Mouse (Mus musculus): ENCODE results near the gene Kmt2d. TPM values are rescaled to one million over a fixed set of nuclear protein-coding genes. Genes with fewer than 3 reads are reported as not detected.
A peak's percentile ranks its signal among the peaks of the same experiment; 100 is the strongest.
"Not testable (repeated sequence)": the region's sequence is repeated elsewhere in the genome, so short reads cannot be mapped to it uniquely, and the experiment has no call there.

The Kmt2d gene
- total RNA-seq, 2 experiments from 2014 or later, result 63.2 to 64.5 TPM

GRCm38 (mm10) chr15:98835291-98835690 lies 35.7 kb downstream of the Kmt2d start:
- intact Hi-C loops (cut with DNase I), result no loop called here
- no peak for DNase-seq

GRCm38 (mm10) chr15:98834059-98834458 lies 36.9 kb downstream of the Kmt2d start:
- intact Hi-C loops (cut with DNase I), result loop anchor here (5.0 kb wide), 1 partner anchor 33 kb away; no protein-coding TSS in a partner anchor
- DNase-seq, result no peak

- no peak for DNase-seq
- intact Hi-C loops (cut with DNase I), result loop anchor here (5.0 kb wide), 1 partner anchor 34 kb away; no protein-coding TSS in a partner anchor
Measured at GRCm38 (mm10) chr15:98833281-98833680, 37.7 kb downstream of the Kmt2d start.

GRCm38 (mm10) chr15:98832161-98833058 lies 38.6 kb downstream of the Kmt2d start:
- DNase-seq, result no peak
- intact Hi-C loops (cut with DNase I), result loop anchor here (5.0 kb wide), 1 partner anchor 35 kb away; no protein-coding TSS in a partner anchor

- intact Hi-C loops (cut with DNase I), result loop anchor here (5.0 kb wide), 1 partner anchor 36 kb away; no protein-coding TSS in a partner anchor
- no peak for DNase-seq
Measured at GRCm38 (mm10) chr15:98831684-98832035, 39.3 kb downstream of the Kmt2d start.

GRCm38 (mm10) chr15:98830736-98831683 lies 40.0 kb downstream of the Kmt2d start, which contains the start of gene Prkag1:
TSS of gene Prkag1 (minus strand) at chr15:98831521.
- intact Hi-C loops (cut with DNase I), result loop anchor here (5.0 kb wide), 1 partner anchor 36 kb away; no protein-coding TSS in a partner anchor
- peak; percentile 97 to 99 for DNase-seq

DNA sequence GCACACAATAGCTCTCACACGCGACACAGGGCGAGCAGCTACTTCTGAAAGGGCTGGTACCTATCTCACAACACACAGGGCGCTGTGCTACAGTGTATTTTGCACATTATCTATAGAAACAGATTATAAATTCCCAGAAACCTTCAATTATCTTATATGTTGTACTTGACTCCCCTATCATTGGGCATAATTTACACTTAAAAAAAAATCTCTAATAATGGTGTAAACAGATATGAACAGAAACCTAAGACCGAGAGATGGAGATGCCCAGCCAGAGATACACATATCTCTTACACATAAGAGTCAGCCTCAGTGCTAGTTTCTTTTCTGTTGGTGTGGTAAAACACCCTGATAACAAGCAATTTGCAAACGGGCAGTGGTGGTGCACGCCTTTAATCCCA lies 43.4 kb downstream of the Kmt2d start:
- intact Hi-C loops (cut with DNase I), result no loop called here
- no peak for DNase-seq

GRCm38 (mm10) chr15:98823434-98823833 lies 47.6 kb downstream of the Kmt2d start:
- intact Hi-C loops (cut with DNase I), result no loop called here
- DNase-seq, result no peak

GRCm38 (mm10) chr15:98822147-98822546 lies 48.9 kb downstream of the Kmt2d start:
- no peak for DNase-seq
- intact Hi-C loops (cut with DNase I), result no loop called here

- intact Hi-C loops (cut with DNase I), result no loop called here
- DNase-seq, result no peak
Measured at GRCm38 (mm10) chr15:98821403-98821802, 49.6 kb downstream of the Kmt2d start.

DNA sequence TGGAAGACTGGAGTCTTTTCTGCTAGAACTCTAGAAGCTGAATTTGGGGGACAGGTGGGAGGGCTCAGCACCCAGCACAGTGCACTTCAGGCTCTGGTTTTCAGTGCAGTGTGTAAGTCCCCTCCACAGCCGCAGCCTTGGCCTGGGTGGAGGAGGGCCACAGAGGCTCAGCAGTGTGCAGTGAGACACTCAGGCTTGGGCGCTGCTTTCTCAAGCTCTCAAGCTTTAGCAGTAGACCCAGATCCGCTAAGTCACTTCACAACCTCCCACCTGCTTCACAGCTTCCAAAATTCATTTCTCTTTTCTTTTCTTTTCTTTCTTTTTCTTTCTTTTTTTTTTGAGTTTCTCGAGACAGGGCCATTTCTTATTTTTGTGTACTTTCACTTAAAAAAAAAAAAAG lies 50.1 kb downstream of the Kmt2d start:
- DNase-seq, result no peak
- intact Hi-C loops (cut with DNase I), result no loop called here

- intact Hi-C loops (cut with DNase I), result no loop called here
- no peak for DNase-seq
Measured at GRCm38 (mm10) chr15:98818171-98818570, 52.8 kb downstream of the Kmt2d start.

GRCm38 (mm10) chr15:98812741-98813424 lies 58.1 kb downstream of the Kmt2d start:
- intact Hi-C loops (cut with DNase I), result no loop called here
- DNase-seq, result no peak

GRCm38 (mm10) chr15:98810212-98810611 lies 60.8 kb downstream of the Kmt2d start:
- intact Hi-C loops (cut with DNase I); DNase-seq: not testable (repeated sequence)

DNA sequence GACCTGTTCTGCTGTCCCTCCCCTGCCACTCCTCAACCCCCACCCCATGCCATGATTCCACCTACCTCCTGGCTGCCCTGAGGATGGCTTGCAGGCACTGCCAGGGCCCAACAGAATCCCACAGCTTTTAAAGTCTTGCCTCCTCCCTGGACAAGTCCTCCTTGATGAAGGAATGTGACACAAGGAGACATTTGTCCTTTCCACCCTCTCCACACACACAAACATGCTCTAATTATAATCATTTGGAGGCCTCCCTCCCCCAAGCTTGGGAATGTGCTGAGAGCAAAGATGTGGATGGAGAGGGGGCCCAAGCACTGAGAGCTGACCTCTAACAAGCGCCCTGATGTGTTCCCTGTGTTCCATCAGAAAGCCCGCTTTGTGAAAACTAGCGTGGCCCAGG lies 61.6 kb downstream of the Kmt2d start, which contains the start of gene Ddn:
TSS of gene Ddn (minus strand) at position 101 of the 400 bp plus-strand sequence.
- no peak for DNase-seq
- intact Hi-C loops (cut with DNase I), result no loop called here

DNA sequence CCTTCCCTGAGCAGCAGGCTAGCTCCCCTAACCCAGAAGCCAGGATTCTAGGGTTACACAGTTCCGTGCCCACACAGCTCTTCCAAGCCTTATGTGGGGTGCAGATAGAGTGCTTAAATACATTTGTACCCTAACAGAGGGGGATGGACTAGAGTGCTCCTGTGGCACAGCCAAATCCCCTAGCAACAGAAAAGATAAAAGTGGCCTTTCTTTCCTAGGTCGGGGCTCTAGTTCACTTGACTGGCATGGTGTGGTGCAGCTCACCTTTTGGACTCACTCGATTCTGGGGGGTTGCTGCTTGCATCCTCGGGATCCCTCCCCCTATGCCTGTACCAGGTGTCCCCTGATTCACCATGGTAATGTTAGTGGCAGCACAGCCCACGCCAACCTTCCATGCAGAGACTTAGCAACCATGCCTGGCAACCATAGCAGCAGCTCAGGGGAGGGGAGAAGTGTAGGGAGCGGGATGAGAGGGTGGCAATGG lies 62.3 kb downstream of the Kmt2d start:
- intact Hi-C loops (cut with DNase I), result no loop called here
- no peak for DNase-seq

DNA sequence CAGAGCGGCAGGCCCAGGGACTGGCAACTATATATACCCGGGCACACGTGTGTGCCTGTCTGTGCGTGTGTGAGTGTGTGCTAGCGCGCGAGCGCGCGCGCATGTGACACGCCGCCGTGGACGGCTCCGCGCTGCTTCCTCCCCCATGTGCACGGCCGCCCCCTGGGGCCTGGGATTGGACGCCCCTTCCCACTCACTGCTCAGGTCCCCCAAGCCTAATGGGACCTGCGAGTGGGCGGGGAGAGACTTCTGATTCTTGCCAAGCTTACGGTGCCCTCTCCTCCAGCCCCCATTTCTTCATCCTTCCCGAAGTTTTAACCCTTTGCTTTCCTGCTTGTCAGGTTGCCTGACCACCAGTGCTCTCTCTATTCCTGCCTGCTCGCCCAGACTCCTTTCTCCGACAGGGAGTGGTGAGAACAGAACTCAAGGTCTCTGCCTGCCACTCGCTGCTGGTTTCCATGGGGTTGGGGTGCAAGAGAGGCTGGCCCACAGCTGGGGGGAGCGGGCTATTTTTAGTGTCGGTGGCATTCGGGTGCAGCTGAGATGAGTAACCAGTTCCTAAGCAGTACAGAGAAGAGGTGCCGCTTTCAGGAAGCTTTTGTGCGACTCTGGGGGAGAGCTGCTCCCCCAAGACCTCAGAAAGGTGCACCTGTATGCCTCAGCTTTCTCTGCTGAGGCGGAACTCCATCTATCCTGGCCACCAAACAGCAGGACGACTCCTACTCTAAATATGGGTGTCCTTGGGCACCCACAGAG lies 62.9 kb downstream of the Kmt2d start:
- DNase-seq, result peak; percentile 61 to 66
- intact Hi-C loops (cut with DNase I), result no loop called here

DNA sequence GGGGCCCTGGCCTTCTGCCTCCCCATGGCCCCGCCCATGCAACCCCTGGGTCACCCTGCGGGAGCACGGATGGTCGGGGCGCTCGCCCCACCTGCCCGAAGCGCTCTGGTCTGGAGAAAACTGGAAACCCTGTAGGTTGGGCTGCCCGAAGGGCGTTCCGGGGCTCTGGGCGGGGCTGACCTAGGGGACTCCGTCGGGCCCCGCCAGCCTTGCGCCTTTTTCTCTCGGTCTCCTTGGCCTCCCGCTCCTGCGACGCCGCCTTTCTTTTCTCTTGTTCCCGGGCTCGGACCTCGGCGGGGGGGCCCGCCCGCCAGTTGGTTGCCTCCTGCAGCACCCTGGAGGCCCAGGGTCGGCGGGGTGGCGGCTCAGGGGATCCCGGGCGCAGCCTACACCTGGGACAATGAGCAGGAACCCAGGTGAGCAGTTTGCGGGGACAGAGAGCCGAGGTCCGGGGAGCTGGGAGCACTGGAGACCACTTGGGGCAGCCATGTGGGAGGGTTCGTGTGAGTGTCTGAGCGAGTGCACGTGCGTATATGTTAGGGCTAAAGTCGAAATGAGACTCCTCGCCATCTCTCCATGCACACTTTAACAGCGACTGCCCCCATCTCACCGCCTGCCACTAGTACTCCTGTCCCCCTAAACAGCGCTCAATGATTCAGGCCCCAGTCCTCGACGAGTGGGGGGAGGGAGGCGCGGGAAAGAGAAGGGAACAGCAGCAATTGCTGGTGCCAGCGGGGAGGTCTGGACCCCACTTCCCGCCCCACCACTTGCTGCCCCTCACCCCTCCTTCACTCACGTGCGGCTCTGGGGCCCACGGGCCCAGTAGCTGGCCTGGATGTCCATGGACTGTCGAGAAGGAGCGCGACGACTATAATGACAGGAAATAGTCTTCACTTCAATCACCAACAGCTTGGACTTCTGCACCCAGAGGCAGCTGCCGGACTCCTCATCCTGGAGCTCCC lies 63.9 kb downstream of the Kmt2d start:
- DNase-seq, result no peak
- intact Hi-C loops (cut with DNase I), result no loop called here
